Mouse (Mus musculus): ENCODE measurements around the gene Frs2.

- TF ChIP-seq CTCF (conservative IDR thresholded peaks at IDR 0.05; ENCODE audit: insufficient read depth, insufficient read length, low read depth, low read length) (no peak), POLR2A (IDR thresholded peaks at IDR 0.05; ENCODE audit: low read depth, low read length) (no peak)
These were observed 98.3 kb downstream of the Frs2 start for GRCm38 (mm10) chr10:117049961-117050597.

Measured in kidney, adult 2 months (tissue).